Mouse (Mus musculus) embryonic facial prominence, embryonic 14.5 days (tissue): ENCODE measurements around the gene Fcor. TPM values are rescaled to one million over a fixed set of nuclear protein-coding genes. Genes with fewer than 3 reads are reported as not detected.

ENCODE experiments used
- ATAC-seq: fragments of 200-750 bp; cut with Nextera tagmentation; 2 replicates; pipeline ENCODE4 v1.8.0; 2017; ENCODE audit warnings: low read depth, moderate number of reproducible peaks, moderate TSS enrichment
- DNase-seq: peaks from one replicate; pipeline ENCODE4 v3.0.0-alpha.2; 2015; ENCODE audit warnings: low spot score
- H3K27ac ChIP-seq: fragments of 300-500 bp; sonication (generic); replicated peaks from 2 replicates; pipeline ENCODE4 v1.5.1; 2014; ENCODE audit warnings: low read depth, mild to moderate bottlenecking, low read length, moderate library complexity
- H3K27me3 ChIP-seq: fragments of 300-500 bp; sonication (generic); replicated peaks from 2 replicates; pipeline ENCODE4 v1.6.1; 2014; ENCODE audit warnings: low read length; ENCODE audit not compliant: control insufficient read depth, insufficient read depth
- H3K36me3 ChIP-seq: fragments of 300-500 bp; sonication (generic); 2 replicates; pipeline ENCODE4 v1.6.1; 2014; ENCODE audit warnings: low read length, mixed read lengths; ENCODE audit not compliant: control insufficient read depth, insufficient read depth
- H3K4me1 ChIP-seq: fragments of 300-500 bp; sonication (generic); 2 replicates; pipeline ENCODE4 v1.6.1; 2014; ENCODE audit warnings: antibody characterized with exemption, low read length; ENCODE audit not compliant: control insufficient read depth, insufficient read depth
- H3K4me2 ChIP-seq: fragments of 300-500 bp; sonication (generic); 2 replicates; pipeline ENCODE4 v1.6.1; 2014; ENCODE audit warnings: low read depth, mild to moderate bottlenecking, low read length, moderate library complexity, mixed read lengths
- H3K4me3 ChIP-seq: fragments of 300-500 bp; sonication (generic); 2 replicates; pipeline ENCODE4 v1.5.1; 2014; ENCODE audit warnings: low read depth, mild to moderate bottlenecking, low read length
- H3K9ac ChIP-seq: fragments of 300-500 bp; sonication (generic); 2 replicates; pipeline ENCODE4 v1.6.1; 2014; ENCODE audit warnings: low read depth, mild to moderate bottlenecking, low read length, moderate library complexity, mixed read lengths
- H3K9me3 ChIP-seq: fragments of 300-500 bp; sonication (generic); 2 replicates; pipeline ENCODE4 v1.6.1; 2016; ENCODE audit warnings: low read length; ENCODE audit not compliant: control insufficient read depth
- WGBS: fragments of 180-500 bp; shearing (Covaris S2); extraction: QIAGEN DNeasy Blood & Tissue Kit; methylation state at CpG from one replicate; pipeline ENCODE4 v1.1.7; 2014; 5-methylcytosine and 5-hydroxymethylcytosine counted together
- polyA plus RNA-seq: library from polyadenylated mRNA; unstranded; fragments of >200 nt; fragmentation: Nextera tagmentation; extraction: Ambion mirVana; gene quantifications from 2 replicates; pipeline ENCODE4 v1.2.1, GENCODE M21; 2014

Fcor gene
- polyA plus RNA-seq, 1 experiment from 2014 or later = 14.8 TPM

- no peaks in the 10 kb centered on the region for H3K36me3 ChIP-seq
- no peak overlapping the region for H3K9ac ChIP-seq
- no peak overlapping the region for H3K27ac ChIP-seq
- H3K4me1 ChIP-seq = no peaks in the 10 kb centered on the region
- no peak overlapping the region for H3K4me2 ChIP-seq
- no peaks in the 10 kb centered on the region for H3K9me3 ChIP-seq
- H3K4me3 ChIP-seq = no peak overlapping the region
- DNase-seq (no peak), ATAC-seq (no peak)
- no peaks in the 10 kb centered on the region for H3K27me3 ChIP-seq
- 86% methylated on average over 5 of the region's 6 CpGs for WGBS
Observed at GRCm38 (mm10) chr8:3646824-3647531, 25.2 kb downstream of the Fcor start.

- H3K27ac ChIP-seq = no peak overlapping the region
- H3K4me2 ChIP-seq = no peak overlapping the region
- no peak overlapping the region for H3K9ac ChIP-seq
- no peaks in the 10 kb centered on the region for H3K4me1 ChIP-seq
- ATAC-seq (peak; percentile 33; the same call in 1 of the 2 replicates), DNase-seq (peak; percentile 47)
- 26% methylated on average over 5 of the region's 5 CpGs for WGBS
- H3K9me3 ChIP-seq = no peaks in the 10 kb centered on the region
- no peaks in the 10 kb centered on the region for H3K36me3 ChIP-seq
- H3K4me3 ChIP-seq = no peak overlapping the region
- H3K27me3 ChIP-seq = no peaks in the 10 kb centered on the region
Observed at GRCm38 (mm10) chr8:3645804-3646203, 26.4 kb downstream of the Fcor start.

GRCm38 (mm10) chr8:3631478-3631875 is 40.7 kb downstream of the Fcor start:
- WGBS = 20% methylated on average over 7 of the region's 8 CpGs

GRCm38 (mm10) chr8:3630647-3631477 is 41.3 kb downstream of the Fcor start, which contains the start of gene Stxbp2:
TSS of gene Stxbp2 (plus strand) at chr8:3630955.
- H3K4me2 ChIP-seq = peak within 1 kb of the TSS; percentile 72
- peaks cover 8% of the 10 kb centered on the region; the same call in 1 of the 2 replicates for H3K4me1 ChIP-seq
- peak within 1 kb of the TSS; percentile 48 for H3K4me3 ChIP-seq
- DNase-seq (peak; percentile 78), ATAC-seq (peak; percentile 88)
- no peaks in the 10 kb centered on the region; the same call in 1 of the 2 replicates for H3K27me3 ChIP-seq
- WGBS = 5% methylated on average over 40 of the region's 47 CpGs
- no peaks in the 10 kb centered on the region for H3K36me3 ChIP-seq
- H3K9me3 ChIP-seq = no peaks in the 10 kb centered on the region
- H3K27ac ChIP-seq = no peak within 1 kb of the TSS
- H3K9ac ChIP-seq = peak within 1 kb of the TSS; percentile 61

More at GRCm38 (mm10) chr8:3631478-3631875, 40.7 kb downstream of the Fcor start:
- H3K4me3 ChIP-seq = peak overlapping the region; percentile 48
- peaks cover 8% of the 10 kb centered on the region; the same call in 1 of the 2 replicates for H3K4me1 ChIP-seq
- no peaks in the 10 kb centered on the region for H3K36me3 ChIP-seq
- no peaks in the 10 kb centered on the region for H3K9me3 ChIP-seq
- no peaks in the 10 kb centered on the region; the same call in 1 of the 2 replicates for H3K27me3 ChIP-seq
- peak overlapping the region; percentile 61 for H3K9ac ChIP-seq
- ATAC-seq (no peak), DNase-seq (no peak)
- no peak overlapping the region for H3K27ac ChIP-seq
- peak overlapping the region; percentile 72 for H3K4me2 ChIP-seq

- Histone ChIP-seq H3K9me3 (no peaks in the 10 kb centered on the region), H3K36me3 (no peaks in the 10 kb centered on the region), H3K27me3 (no peaks in the 10 kb centered on the region; the same call in 1 of the 2 replicates), H3K9ac (no peak overlapping the region), H3K27ac (no peak overlapping the region), H3K4me2 (no peak overlapping the region), H3K4me3 (no peak overlapping the region), H3K4me1 (peaks cover 8% of the 10 kb centered on the region; the same call in 1 of the 2 replicates)
- DNase-seq = peak; percentile 22
- no peak for ATAC-seq
- 30% methylated on average over 5 of the region's 5 CpGs for WGBS
Observed at GRCm38 (mm10) chr8:3628014-3628413, 44.1 kb downstream of the Fcor start.

GRCm38 (mm10) chr8:3626971-3627370 is 45.2 kb downstream of the Fcor start:
- ATAC-seq (no peak), DNase-seq (no peak)

GRCm38 (mm10) chr8:3625445-3625844 is 46.7 kb downstream of the Fcor start, which contains the start of gene Pcp2:
TSS of gene Pcp2 (minus strand) at chr8:3625545.
- H3K4me1 ChIP-seq = peaks cover 6% of the 10 kb centered on the region
- H3K4me2 ChIP-seq = no peak within 1 kb of the TSS
- H3K9me3 ChIP-seq = no peaks in the 10 kb centered on the region
- H3K27ac ChIP-seq = no peak within 1 kb of the TSS
- H3K27me3 ChIP-seq = no peaks in the 10 kb centered on the region; the same call in 1 of the 2 replicates
- DNase-seq (no peak), ATAC-seq (no peak)
- no peak within 1 kb of the TSS for H3K4me3 ChIP-seq
- H3K9ac ChIP-seq = no peak within 1 kb of the TSS; the same call in 1 of the 2 replicates
- 48% methylated on average over 1 of the region's 1 CpGs for WGBS
- H3K36me3 ChIP-seq = no peaks in the 10 kb centered on the region

More at GRCm38 (mm10) chr8:3626971-3627370, 45.2 kb downstream of the Fcor start:
- peaks cover 12% of the 10 kb centered on the region for H3K4me1 ChIP-seq
- H3K9ac ChIP-seq = no peak overlapping the region
- no peak overlapping the region for H3K4me3 ChIP-seq
- H3K27ac ChIP-seq = no peak overlapping the region
- H3K4me2 ChIP-seq = no peak overlapping the region
- H3K9me3 ChIP-seq = no peaks in the 10 kb centered on the region
- H3K27me3 ChIP-seq = no peaks in the 10 kb centered on the region; the same call in 1 of the 2 replicates
- 58% methylated on average over 5 of the region's 5 CpGs for WGBS
- no peaks in the 10 kb centered on the region for H3K36me3 ChIP-seq

GRCm38 (mm10) chr8:3622119-3622518 is 50.0 kb downstream of the Fcor start:
- Histone ChIP-seq H3K9ac (peak overlapping the region; percentile 75), H3K4me3 (peak overlapping the region; percentile 85), H3K36me3 (peaks cover 13% of the 10 kb centered on the region), H3K4me2 (peak overlapping the region; percentile 78), H3K27me3 (no peaks in the 10 kb centered on the region), H3K4me1 (peaks cover 6% of the 10 kb centered on the region), H3K27ac (no peak overlapping the region), H3K9me3 (no peaks in the 10 kb centered on the region)
- 70% methylated on average over 8 of the region's 8 CpGs for WGBS
- ATAC-seq (no peak), DNase-seq (no peak)
